Mouse (Mus musculus) fat pad, adult 2 months (tissue): ENCODE data around the gene Lyg1.

Experiments used
- DNase-seq: peaks from one replicate; pipeline ENCODE4 v3.0.0-alpha.2; 2011; ENCODE audit warnings: low read depth, low spot score; ENCODE audit errors: extremely low read depth

Lyg1 gene

DNA sequence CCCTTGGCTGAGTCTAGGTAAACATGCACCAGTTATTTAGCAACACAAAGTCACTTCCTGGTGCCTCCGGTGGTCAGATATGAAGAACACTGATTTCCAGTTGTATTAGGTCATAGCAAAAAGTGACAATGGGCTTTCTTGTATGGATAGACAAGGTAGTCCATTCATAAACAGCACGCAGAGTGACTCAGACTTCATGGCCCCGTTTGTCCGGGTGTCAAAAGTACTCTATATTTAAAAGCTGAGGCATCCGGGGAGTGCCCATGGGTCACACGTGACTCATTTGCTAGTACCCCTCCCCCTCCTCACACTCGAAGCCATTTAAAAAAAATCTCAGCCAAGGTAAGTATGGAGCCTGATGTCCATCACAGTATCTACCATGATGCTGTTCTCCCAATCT, 2.8 kb downstream of the Lyg1 start:
- DNase-seq, result no peak

- DNase-seq, result no peak
Observed at GRCm38 (mm10) chr1:37948906-37949305, 8.7 kb downstream of the Lyg1 start.

GRCm38 (mm10) chr1:37931806-37932205, 25.8 kb downstream of the Lyg1 start:
- DNase-seq, result no peak

DNA sequence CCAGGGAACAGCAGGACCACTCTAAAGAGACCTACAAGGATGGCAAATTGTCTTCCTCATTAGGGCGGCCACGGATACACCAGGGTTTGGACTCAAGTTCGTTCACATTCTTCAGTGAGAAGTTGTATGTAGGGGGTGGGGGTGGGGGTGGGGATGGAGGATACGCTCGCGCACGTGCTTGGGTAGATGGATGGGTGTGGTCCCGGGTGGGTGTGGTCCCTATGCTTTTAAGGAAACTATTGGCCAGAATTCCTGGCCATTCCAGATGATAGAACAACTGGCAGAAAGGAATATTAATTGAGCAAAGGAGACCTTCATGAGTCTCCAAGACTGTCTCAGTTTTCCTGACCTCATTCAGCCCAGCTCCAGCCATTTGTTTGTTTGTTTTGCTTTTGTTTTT, 31.6 kb downstream of the Lyg1 start:
- DNase-seq, result no peak

- no peak for DNase-seq
Observed at GRCm38 (mm10) chr1:37922536-37922935, 35.0 kb downstream of the Lyg1 start.

- no peak for DNase-seq
Observed at GRCm38 (mm10) chr1:37918096-37918495, 39.5 kb downstream of the Lyg1 start.

DNA sequence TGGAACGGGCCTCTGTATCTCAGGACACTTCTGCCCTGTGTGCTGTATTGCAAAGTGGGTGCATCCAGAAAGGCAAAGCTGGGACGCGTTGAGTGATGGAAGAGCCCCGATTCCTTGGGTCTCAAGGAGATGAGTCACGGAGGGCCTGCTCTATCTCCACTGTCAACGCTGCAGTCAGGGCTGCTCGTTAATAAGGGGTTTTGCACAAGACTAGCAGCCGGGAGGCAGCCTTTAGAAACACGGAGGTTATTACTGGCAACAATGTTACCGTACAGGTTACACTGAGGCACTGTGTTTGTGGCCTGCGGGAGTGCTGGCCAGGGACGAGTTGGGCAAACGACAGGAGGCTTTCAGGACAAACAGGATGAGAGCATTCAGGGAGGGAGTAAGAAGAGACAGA, 39.9 kb downstream of the Lyg1 start:
- DNase-seq, result peak; percentile 5

DNA sequence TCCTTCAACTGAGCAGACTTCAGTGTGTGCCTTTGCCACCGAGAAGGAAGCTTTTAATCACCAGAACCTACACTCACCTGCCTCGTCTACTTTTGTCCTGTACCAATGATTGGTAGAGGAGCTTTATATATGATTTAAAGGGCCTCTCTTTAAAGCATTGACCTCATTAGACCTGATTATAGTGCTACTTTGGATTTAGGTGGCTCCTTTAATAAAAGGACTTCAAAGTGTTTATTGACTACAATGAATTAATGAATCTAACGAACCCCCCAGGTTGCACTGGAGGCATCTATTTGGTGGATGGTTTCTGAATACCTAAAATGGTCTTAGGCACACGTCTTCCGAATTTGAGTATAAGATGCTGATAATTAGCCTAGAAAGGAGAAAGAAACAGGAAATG, 41.2 kb downstream of the Lyg1 start, which contains the start of gene Lyg2:
TSS of gene Lyg2 (minus strand) at position 101 of the 400 bp plus-strand sequence.
- no peak for DNase-seq

DNA sequence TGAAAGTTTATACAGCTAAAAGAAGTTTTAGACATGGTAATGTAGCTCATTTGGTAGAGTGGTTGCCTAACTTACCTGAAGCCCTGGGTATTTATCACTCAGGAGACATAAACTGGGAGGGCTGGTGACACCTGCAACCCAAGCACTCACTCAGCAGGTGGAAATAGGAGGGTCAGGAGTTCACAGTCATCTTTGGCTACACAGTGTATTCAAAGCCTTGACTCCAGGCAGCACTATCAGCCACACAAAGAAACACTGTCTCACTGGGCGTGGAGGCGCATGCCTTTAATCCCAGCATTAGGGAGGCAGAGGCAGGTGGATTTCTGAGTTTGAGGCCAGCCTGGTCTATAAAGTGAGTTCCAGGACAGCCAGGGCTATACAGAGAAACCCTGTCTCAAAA, 44.8 kb downstream of the Lyg1 start:
- DNase-seq, result no peak

GRCm38 (mm10) chr1:37903178-37903577, 54.4 kb downstream of the Lyg1 start:
- DNase-seq, result no peak

DNA sequence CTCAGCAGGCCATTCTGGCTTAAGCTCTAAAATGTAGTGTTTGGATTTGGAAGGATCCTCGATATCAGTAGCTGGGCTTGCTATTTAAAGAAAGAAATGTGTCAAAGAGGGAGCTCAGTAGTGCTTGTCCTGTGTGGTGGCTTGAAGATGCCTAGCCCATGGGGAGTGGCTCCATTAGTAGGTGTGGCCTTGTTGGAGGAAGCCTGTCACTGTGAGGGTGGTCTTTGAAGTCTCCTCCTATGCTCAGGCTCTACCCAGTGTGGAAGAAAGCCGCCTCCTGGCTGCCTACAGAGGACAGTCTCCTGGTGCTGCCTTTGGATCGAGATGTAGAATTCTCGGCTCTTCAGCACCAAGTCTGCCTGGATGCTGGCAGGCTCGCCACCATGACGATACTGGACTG, 57.3 kb downstream of the Lyg1 start:
- no peak for DNase-seq

DNA sequence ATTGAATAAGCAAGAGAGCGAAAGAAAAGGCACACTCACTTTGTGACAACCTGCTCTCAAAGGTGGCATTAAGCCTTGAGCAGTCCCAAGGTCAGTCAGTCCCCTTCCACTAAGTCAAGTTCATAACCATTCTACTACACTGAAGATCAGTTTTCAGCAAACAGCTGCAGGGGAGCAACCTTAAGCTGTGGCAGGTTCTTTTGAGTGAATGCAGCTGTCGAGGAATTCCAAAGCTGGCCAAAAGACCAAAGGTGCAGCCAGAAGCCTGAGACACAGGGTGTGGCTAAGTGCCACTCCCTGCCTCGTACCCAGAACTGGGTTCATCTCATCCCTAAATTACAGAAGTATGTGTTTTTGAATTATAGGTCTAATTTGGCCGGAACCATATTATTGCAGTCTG, 57.7 kb downstream of the Lyg1 start:
- DNase-seq, result no peak
